ENCODE assay signal across 12 mouse cellular contexts in genomic region chr8:81867020-81867419, GRCm38 (mm10).
DNase-seq lines count a peak whose midpoint lies in the region; ATAC-seq and TF ChIP-seq lines count a peak whose summit lies in the region.
"Had no signal": no experiment of that assay in that cellular context is flagged by ENCODE, and none has a peak within 500 bp of the region (broad histone marks: within the 10 kb centered on the region; RNA-seq: fewer than 3 reads in every experiment).

No protein-coding gene starts in this region.

- peak overlapping the region; percentile 87 for H3K27ac ChIP-seq in gastrocnemius, adult 2 months
- H3K27ac ChIP-seq in embryonic fibroblast, embryonic 13.5 days (ENCODE audit: insufficient read depth, low read length) = 0 out of 2 replicates have a peak overlapping the region, but pooled peaks have one; percentile 54
- H3K27ac ChIP-seq: midbrain, embryonic 15.5 days had no signal

- intact Hi-C loops in gastrocnemius, adult 2 months (cut with DNase I) = no loop called here

- TF ChIP-seq CTCF in gastrocnemius, adult 2 months (IDR thresholded peaks at IDR 0.05) = no peak
- no peak for TF ChIP-seq CTCF in embryonic fibroblast, embryonic 13.5 days (IDR thresholded peaks at IDR 0.05; ENCODE audit: borderline replicate concordance, insufficient read depth, low read length)

- ATAC-seq in erythroid progenitor cell, adult 5-6 weeks (replicated peaks; ENCODE audit: low FRiP score, poor library complexity, severe bottlenecking) = no peak
- ATAC-seq: midbrain, embryonic 15.5 days had no signal

- peaks cover 16% of the 10 kb centered on the region for H3K4me1 ChIP-seq in embryonic fibroblast, embryonic 13.5 days (ENCODE audit: control insufficient read depth, insufficient read depth, low read length)
- H3K4me1 ChIP-seq: midbrain, embryonic 15.5 days had no signal

- H3K4me3 ChIP-seq in gastrocnemius, adult 2 months = peak overlapping the region; percentile 34
- H3K4me3 ChIP-seq in embryonic fibroblast, embryonic 13.5 days (ENCODE audit: insufficient read depth, low read length) = no peak overlapping the region
- H3K4me3 ChIP-seq: midbrain, embryonic 15.5 days had no signal

- TF ChIP-seq POLR2A in embryonic fibroblast, embryonic 13.5 days (IDR thresholded peaks at IDR 0.05; ENCODE audit: low read depth, low read length) = no peak

- peak; percentile 43 for DNase-seq in gastrocnemius, adult 2 months
- DNase-seq in gastrocnemius, postnatal 10 days = no peak
- DNase-seq in right cerebral cortex, postnatal 25 days = peak; percentile 10
- no peak for DNase-seq in right cerebral cortex, postnatal 14 days
- DNase-seq in testis, postnatal 14 days (ENCODE audit: low spot score) = no peak
- DNase-seq in cerebellum, adult 11 months = no peak
- DNase-seq: cerebellum, postnatal 25 days; kidney, adult 2 months; lung, adult 2 months had no signal

Comparison
In these comparisons a context has a peak if more than half of its experiments do, and no peak if none do; other contexts are left out.
1. DNase-seq: peak in gastrocnemius, adult 2 months (single experiment) and right cerebral cortex, postnatal 25 days (single experiment); none in gastrocnemius, postnatal 10 days (single experiment), right cerebral cortex, postnatal 14 days (single experiment), testis, postnatal 14 days (single experiment) and cerebellum, adult 11 months (single experiment).